Mouse (Mus musculus) myocyte (in vitro differentiated cells): ENCODE measurements around the gene Siglece.

Experiments used
- CEBPB ChIP-seq: IDR thresholded peaks from 2 replicates; pipeline ENCODE4 v1.6.1; 2011; ENCODE audit warnings: mild to moderate bottlenecking, moderate library complexity; ENCODE audit not compliant: poor library complexity, insufficient read depth, severe bottlenecking
- E2F4 ChIP-seq: IDR thresholded peaks from one replicate; pipeline ENCODE4 v1.6.1; 2011; ENCODE audit warnings: mild to moderate bottlenecking, control low read depth, moderate library complexity; ENCODE audit not compliant: insufficient read depth
- MAX ChIP-seq: IDR thresholded peaks from one replicate; pipeline ENCODE4 v1.6.1; 2011; ENCODE audit warnings: low read depth, mild to moderate bottlenecking, control low read depth
- MYOD1 ChIP-seq, 3 experiments: IDR thresholded peaks; one replicate each; pipeline ENCODE4 v1.6.1; 2011; ENCODE audit warnings: control low read depth in 2 of 3, low read depth in 2 of 3, mild to moderate bottlenecking in 2 of 3, moderate library complexity in 1 of 3; ENCODE audit not compliant: insufficient read length in 2 of 3, control insufficient read depth in 1 of 3
- MYOG ChIP-seq, 3 experiments: IDR thresholded peaks; one replicate each; pipeline ENCODE4 v1.6.1; 2011; ENCODE audit warnings: control low read depth in 2 of 3, low read depth in 2 of 3, mild to moderate bottlenecking in 2 of 3; ENCODE audit not compliant: insufficient read length in 2 of 3, control insufficient read depth in 1 of 3, insufficient read depth in 1 of 3
- POLR2A ChIP-seq: IDR thresholded peaks from one replicate; pipeline ENCODE4 v1.6.1; 2011; ENCODE audit warnings: low read depth, mild to moderate bottlenecking, control low read depth, moderate library complexity; ENCODE audit not compliant: insufficient read length
- REST ChIP-seq: IDR thresholded peaks from one replicate; pipeline ENCODE4 v1.6.1; 2011; ENCODE audit warnings: mild to moderate bottlenecking, control low read depth, moderate library complexity; ENCODE audit not compliant: insufficient read depth, insufficient read length
- SRF ChIP-seq: IDR thresholded peaks from one replicate; pipeline ENCODE4 v1.6.1; 2011; ENCODE audit warnings: low read depth; ENCODE audit not compliant: control insufficient read depth, insufficient read length
- TCF3 ChIP-seq: IDR thresholded peaks from one replicate; pipeline ENCODE4 v1.6.1; 2011; ENCODE audit warnings: low read depth, control low read depth; ENCODE audit not compliant: insufficient read length
- USF1 ChIP-seq: IDR thresholded peaks from one replicate; pipeline ENCODE4 v1.6.1; 2011; ENCODE audit warnings: low read depth, mild to moderate bottlenecking, control low read depth, moderate library complexity

DNA sequence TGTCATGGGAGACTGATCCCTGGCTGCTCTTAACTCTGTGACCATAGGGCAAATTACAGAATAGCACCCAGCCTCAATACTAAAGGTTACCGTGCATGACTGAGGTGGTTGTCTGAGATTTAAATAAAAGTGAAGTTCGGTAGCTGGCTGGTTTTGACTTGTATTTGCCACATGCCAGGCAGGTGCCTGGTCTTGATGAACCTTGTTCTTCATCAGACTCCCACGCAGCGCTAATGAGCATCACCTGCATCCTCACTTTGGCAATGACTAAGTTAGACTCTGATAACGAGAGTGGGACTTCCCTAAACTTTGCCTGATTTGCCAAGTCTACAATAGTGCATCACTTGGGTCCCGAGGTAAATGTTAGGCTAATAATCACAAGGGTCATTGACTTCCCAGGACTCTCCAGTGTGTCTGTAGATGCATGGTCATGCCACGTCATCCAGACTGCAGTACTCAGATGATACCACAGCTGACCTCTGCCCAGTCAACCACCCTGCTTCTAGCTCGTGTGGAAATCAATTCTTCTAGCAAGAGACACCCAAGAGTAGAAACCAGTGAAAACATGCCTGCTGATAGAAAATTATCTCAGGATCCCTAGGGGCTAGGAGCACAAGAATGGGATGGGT, 34.1 kb downstream of the Siglece start:
- TF ChIP-seq MAX (no peak), REST (no peak), TCF3 (no peak), POLR2A (no peak), CEBPB (no peak), USF1 (no peak), SRF (no peak), E2F4 (no peak), MYOD1 (IDR thresholded peaks at IDR 0.05; ENCODE audit: control insufficient read depth in 1 of 3, insufficient read length in 2 of 3, low read depth in 2 of 3) (no peak), MYOG (IDR thresholded peaks at IDR 0.05; ENCODE audit: control insufficient read depth in 1 of 3, insufficient read depth in 1 of 3, insufficient read length in 2 of 3, low read depth in 2 of 3) (no peak)
